Mouse (Mus musculus): ENCODE measurements around the gene Akap1.
A peak's percentile ranks its signal among the peaks of the same experiment; 100 is the strongest.

The Akap1 gene

DNA sequence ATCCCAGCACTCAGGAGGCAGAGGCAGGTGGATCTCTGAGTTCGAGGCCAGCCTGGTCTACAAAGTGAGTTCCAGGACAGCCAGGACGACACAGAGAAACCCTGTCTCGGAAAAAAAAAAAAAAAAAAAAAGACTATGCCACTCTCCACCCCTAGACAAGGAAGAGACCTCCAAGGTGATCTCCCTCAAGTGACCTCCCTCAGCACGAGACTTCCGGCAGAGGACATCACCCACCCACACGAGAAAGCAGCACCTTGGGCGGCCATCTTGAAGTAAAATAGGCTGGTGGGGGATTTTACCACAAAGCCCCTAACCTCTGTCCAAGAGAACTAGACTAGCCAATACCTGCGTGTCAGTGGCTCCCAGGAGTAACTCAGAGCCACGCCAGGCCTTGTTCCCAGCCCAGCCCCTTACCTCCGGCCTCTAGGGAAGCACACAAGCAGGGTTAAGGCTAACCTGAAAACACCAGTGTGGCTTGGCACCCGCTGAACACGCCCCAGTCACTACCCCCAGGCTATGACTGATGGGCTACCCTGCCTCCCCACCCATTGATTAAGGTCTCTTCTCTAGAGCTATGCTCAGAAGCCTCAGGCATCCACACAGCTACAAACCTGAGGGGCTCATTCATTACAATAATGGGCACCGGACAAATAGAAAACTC, 21.9 kb downstream of the Akap1 start:
- no peak for DNase-seq (ENCODE audit: low spot score)

DNA sequence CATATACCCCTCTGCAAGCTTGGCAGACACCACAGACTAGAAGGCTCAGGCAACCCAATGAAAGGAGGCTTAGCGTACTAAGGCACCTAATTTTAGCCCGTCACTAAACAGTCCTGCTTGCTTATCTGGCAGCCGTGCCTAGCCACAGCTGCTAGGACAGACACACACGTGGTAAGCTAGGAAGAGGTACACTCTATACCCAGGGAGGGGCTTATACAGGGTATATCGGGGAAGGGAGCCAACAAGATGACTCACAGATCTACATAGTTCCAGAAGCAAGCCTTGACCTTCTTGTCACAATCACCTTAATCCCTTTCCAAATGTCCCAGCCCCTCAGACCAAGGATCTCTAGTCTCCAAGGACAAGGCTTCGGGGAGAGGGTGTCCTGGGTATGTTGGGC, 23.0 kb downstream of the Akap1 start:
- no peak for DNase-seq (ENCODE audit: low spot score)

DNA sequence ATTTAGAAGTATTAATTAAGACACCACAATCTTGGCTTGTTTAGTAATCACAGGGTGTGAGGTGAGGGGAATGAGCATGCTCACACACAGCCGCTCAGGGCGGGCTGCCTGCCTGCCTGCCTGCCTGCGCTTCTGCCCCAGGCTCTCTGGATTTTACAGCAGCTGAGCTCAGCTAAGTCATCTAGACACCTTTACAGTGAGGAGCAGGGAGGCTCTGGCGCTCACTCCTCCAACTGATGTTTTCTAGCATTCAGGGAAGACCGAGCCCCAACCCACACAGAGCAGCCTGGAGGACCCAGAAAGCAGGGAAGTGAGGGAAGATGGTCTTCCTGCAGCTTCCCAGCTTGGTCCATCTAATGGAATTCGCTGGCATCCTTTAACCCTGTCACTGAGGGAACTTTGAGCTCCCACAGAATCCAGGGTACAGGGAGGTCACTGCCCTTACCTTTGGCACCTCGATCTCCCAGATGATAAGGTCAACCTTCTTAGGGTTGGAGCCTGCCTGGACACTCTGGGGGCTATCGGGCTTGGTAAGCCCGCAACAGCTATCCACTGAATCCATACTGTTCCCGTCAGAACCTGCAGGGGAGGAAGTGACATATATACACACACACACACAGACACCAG, 23.5 kb downstream of the Akap1 start:
- DNase-seq (ENCODE audit: low spot score) = no peak

DNA sequence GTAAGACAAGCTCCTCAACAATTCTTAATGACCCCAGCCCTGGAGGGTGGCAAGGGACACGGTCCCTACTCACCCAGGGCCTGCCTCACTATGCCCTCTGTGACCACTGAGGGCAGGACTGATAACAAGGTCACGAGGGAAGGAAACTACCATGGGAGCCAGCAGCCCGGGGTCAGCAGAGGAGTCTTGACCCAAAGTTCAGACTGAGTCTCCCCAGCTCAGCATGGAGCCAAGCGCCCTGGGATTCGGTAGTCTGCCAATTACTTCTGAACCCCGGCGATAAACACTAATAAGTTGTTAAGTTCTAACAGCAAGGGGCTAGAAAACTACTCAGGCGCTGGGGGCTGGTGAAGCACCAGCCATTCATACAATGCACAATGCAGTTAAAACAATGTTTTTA, 24.1 kb downstream of the Akap1 start:
- DNase-seq (ENCODE audit: low spot score) = no peak

DNA sequence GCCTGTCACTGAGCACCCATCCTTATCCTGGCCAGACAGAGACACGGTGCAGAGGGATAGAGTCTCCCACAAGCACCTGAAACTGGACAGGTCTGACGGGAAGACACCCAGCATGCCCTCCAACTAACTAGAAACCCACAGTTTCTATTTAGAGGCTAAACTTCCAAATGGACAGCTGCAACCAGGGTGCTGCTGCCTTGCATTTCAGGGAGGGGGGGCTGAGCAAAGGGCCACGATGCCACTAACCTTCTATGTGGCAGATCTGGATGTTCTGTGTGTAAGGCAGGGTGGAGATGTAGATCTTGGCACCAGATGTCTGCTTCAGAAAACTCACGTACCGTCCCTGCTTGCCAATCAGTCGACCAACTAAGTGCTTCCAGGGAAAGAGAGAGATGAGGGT, 25.0 kb downstream of the Akap1 start:
- DNase-seq (ENCODE audit: low spot score) = no peak

DNA sequence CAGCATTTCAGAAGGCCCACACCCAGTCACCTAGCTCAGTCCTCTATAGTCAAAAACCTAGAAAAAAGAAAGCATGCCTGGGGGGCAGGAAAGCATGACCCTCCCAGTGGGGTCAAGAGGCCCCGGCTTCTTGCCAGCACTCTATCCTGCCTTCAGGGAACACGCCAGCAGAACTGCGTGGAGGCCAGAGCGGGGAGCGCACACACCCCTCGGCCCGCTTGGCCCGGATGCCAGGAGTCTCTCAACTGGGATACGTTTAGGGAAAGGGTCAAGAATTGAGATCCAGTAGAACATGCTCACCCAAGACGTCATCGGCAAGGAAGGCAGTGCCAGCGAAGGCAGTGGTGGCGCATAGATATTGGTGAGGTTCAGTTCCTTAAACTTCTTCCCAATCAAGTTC, 25.8 kb downstream of the Akap1 start:
- DNase-seq (ENCODE audit: low spot score) = peak; percentile 84

DNA sequence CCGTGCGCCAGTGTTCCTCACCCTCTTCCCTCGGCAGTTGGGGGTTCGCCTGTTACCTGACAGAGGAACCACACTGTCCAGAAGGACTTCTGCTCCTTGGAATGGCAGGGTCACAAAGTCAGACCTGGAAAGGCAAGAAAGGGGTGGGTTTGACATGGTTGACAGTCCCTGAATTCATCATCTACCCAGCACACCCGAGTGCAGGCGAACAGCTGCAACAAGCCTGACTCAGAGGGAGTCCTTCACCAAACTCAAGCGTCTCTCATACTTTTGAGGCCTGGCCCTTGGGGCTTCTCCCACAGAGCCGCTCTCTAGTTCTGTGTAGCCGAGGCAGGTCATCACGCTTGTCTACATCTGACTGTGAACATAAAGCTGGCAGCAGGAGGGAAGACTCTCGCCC, 29.8 kb downstream of the Akap1 start:
- DNase-seq (ENCODE audit: low spot score) = no peak

DNA sequence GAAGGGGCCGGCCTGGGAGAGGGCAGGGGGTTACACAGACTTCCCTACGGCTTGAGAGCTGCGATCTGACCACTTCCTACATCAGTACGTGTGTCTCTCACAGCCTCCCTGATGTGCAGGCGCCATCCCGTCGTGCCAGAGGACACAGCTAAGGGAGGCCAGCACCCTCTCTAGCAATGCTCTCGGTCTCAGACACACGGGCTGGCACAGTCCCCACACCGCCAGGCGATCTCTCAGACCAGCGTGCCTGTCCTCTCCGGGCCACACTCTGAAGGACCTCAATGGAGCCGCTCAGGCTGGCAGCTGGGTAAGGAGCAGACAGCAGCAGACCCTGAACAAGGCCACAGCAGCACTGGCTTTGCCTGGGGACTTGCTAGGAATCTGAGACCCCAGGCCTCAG, 30.3 kb downstream of the Akap1 start:
- DNase-seq (ENCODE audit: low spot score) = no peak

DNA sequence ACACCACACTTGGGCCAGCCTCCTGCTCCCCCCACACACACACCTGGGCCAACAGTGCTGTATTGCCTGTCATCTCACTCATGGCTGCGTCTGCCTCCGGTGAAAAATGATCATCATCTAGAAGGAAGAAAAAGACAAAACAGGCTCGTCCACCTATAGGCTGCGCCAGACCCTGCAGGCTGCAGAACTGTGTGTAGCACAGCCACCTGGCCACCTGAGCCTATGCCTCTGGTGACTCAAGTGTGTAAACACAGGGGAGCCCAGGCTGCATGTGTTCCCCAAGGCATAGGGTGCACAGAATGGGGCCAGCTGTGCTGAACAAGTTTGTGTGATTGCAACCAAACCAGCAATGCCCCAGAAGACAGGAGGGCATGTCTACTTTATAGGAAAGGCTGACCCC, 31.3 kb downstream of the Akap1 start:
- DNase-seq (ENCODE audit: low spot score) = no peak

DNA sequence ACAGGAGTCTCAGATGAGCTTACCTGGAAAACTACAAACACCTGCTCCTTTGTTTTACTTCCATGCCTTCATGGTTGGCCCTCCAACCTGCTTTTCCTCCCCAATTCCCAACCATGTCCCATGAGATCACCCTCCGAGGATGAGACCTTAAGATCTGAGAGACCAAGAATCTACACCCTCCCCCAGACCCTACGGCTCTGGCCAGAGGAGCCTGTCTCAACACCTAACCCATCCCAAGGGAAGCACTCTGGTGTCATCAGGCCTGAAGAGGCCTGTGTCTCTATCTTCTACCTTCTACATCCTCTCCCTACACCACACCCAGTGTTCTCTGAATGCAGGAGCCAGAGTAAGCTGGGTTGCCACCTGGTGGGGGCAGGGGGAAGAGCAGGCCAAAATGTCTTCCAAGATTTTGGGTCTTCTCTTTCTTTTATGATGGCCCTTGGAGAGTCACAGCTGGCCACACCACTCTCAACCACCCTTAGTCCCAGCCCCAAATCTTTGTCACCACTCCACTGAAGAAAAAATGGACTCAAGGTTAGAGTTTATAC, 34.1 kb downstream of the Akap1 start:
- peak; percentile 53 for DNase-seq (ENCODE audit: low spot score)

DNA sequence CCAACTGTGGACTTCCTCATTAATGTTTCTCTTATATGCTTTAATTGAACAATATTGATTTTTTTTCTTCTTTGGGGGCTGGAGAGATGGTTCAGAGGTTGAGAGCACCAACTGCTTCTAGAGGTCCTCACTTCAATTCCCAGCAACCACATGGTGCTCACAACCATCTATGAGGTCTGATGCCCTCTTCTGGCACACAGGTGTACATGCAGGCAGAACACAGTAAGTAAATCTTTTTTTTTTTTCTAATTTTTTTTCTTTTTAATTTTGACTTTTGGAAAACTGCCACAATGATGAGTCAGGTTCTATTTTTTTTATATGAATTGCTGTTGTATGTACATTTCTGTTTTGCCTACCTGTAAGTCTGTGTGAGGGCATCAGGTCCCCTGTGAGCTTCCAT, 35.9 kb downstream of the Akap1 start:
- no peak for DNase-seq (ENCODE audit: low spot score)

DNA sequence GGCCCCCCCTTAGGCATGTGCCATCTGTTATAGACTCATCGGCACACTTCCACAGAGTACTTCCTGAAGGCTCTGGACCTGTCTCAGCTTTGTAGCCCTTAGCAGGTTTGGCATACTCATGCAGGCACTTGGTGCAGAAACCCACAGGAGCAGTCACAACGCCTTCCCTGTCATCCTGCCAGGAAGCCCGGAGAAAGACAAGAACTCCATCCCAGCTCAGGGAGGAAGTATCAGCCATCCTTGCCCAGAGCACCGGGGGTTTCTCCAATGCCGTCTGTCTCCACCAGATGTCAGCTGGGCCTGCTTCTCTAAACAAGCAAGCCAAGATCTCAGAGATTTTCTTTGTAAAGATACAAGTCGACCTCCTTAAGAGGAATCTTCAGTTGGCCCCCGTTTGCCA, 38.5 kb downstream of the Akap1 start:
- no peak for DNase-seq (ENCODE audit: low spot score)

DNA sequence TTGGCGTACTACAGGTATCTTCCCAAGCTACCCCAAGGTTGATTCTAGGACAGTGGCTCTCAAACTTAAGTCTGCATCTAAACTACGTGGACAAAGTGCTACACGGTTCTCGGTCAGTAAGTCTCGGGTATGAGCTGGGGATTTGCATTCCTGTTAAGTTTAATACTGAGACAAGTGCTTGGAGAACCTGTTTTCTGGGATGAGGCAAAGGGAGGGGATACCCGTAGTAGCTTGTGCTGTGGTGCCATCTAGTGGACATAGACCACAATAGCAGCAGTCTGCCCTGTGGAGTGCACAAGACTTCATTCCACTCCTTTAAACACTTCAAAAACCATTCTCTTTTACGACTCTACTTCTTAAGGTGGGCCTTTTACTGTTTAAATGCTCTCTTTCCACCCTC, 41.4 kb downstream of the Akap1 start:
- peak; percentile 91 for DNase-seq (ENCODE audit: low spot score)

DNA sequence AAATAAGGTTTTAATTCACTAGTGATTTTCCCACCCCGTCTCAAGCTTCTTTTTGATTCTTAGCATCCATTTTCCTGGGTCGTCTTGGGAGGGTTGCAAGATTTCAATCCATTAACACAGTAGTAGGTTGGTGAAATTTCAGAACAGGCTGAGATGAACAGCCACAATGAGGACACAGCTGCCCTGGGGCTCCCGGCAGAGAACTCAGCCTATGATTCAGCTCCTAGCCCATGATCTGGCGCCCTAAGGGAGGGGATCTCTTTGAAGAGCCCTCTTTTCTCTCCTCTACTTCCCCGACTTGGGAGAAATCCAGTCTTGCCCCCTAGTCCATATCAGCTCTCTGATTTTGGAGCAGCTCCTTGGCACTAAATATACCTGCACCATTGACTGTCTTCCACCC, 41.9 kb downstream of the Akap1 start:
- DNase-seq (ENCODE audit: low spot score) = no peak

DNA sequence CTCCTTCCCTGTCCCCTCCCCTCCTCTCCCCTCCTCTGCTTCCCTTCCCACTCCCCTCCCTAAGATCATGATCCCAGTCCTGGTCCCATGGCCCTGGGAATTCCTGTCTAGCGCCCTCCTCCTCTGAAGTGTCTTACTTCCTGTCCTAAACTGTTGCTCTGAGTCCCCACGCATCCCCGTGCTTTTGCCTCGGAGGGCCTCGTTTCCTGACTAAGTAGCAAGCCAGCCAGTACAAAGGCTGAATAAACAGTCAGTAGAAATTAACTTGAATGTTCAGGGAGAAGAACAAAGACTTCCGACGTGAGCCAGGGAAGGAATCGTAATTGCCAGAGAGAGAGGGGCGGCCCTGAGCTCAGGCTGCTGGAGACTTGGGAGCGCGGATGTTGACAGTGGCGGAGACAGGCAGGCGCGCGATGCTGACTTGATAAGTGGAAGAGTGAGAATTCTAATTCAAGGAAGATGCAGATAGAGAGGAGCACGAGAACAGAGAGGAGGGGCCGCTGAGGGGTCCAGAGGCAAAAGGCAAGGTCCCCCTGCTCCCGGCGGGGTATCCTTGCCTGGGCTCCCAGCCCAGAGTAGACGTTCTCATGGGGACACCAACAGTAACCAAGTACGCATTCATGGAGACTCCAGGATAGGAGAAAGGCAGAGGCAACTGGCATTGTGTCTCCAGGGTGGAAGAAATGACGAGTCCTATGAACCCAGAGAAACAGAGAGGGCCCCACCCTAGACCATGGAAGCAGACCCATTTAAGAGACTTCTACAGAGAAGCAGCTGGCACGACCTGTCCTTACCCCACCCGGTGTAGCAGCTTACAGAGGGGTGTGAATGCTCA, 43.4 kb downstream of the Akap1 start:
- DNase-seq (ENCODE audit: low spot score) = no peak

DNA sequence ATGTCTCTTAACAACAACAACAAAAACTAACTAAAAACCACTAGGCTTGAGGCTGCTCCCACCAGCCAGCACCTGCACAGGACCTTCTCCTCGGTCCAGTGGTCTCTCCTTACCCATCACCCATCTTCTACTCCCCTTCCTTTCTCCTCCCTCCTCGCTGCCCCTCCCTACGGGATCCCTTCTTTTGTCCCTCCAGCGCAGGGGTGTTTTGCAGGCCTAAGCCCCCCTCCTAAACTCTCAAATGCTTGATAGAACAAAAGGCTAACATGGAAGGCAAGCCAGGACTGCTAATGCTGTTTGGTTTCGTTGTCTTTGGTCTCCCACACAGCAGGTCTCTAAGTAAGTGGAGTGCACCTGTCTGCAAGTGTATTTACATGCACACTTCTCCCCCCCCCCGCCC, 44.1 kb downstream of the Akap1 start:
- no peak for DNase-seq (ENCODE audit: low spot score)

DNA sequence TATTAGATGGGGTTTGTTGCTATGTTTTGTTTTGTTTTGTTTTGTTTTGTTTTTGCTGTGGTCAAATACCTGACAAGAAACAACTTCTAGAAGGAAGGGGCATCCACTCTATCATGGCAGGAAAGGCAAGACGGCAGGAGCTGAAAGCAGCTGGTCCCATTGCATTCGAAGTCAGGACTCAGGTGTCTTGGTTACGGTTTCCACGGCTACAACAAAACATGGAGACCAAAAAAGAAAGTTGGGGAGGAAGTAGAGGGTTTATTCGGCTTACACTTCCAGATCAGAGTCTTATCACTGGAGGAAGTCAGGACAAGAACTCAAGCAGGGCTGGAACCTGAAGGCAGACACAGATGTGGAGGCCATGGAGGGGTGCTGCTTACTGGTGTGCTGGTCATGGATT, 47.3 kb downstream of the Akap1 start:
- DNase-seq (ENCODE audit: low spot score) = no peak

DNA sequence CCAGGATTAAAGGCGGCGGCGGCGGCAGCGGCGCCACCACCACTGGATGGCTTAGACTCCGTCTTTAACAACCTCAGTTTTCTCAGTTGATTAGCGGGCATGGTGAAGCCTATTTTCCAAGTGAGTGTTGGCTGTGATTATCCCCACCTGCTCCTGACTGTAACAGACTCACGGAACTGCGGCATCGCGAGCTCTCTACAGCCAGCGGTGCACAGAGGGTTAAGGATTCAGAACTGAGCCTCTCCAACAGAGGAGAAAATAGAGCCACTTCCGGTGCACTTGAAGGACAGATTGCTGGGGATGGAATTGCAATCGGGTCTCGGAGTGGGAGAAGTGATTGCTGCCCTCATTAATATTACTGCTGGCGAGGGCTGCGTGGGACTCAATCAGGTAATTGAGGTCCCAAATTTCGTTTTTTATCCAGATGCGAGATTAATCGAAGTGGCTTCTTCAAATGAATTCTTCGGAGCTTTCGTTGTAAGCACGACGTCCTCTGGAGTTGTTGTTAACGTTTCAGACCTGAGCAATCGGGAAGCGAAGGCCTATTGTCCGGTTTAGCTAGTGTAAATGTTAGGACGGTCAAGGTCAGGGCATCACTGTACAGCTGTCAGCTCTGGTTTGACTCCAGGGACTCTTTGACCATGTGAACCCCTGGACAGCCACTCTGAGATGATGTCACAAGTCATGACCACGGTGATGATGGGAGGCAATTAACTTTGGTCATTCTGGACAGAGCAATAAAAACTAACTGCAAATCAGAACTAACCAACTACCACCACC, 61.0 kb downstream of the Akap1 start:
- no peak for DNase-seq (ENCODE audit: low spot score)

DNA sequence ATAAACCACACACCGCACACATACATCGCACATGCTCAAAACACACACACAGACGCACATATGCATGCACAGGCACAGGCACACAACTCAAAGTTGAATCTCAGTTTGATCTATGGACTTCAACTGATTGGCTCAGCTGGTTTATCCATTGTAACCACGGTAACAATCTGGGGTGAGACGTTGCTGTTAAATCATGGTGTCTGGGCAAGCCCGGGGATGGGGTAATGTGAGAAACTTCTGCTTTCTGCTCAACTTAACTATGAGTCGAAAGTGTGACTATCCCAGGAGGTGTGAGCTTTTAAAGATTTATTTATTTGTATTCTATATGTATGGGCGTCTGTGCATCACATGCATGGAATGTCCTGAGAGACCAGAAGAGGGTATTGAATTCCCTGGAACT, 68.2 kb downstream of the Akap1 start:
- DNase-seq (ENCODE audit: low spot score) = no peak

DNA sequence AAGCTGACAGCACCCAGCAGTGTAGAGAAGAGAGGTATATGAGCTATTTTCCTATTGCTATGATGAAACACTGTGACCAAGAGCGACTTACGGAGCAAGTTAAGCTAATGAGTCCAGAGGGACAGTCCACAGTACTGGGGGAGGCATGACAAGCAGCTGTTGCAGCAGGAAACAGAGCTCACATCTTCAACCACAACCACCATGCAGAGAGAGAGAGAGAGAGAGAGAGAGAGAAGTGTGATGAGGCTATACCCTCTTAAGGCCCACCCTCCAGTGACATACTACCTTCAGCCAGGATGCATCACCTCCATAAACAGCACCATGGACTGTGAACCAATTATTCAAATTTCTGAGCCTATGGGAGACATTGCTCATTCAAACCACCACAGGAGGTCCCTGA, 74.5 kb downstream of the Akap1 start:
- no peak for DNase-seq (ENCODE audit: low spot score)

DNA sequence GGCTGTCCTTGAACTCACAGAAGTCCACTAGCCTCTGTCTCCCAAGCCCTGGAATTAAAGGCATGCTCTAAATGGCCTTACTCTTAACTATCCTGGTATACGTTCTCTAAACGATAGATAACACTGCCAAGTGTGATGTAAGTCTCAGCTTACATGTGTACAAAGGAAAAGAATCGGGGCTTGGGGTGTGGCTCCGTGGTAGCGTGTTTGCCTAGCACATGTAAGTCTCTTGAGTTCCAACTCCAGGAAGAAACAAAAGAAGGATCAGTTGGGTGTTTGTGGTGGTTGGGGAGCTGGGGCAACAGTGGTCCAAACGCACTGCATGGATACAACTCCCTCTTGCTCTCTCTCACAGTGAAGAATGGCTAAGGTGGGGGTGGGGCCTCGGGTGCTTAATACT, 77.6 kb downstream of the Akap1 start:
- no peak for DNase-seq (ENCODE audit: low spot score)

DNA sequence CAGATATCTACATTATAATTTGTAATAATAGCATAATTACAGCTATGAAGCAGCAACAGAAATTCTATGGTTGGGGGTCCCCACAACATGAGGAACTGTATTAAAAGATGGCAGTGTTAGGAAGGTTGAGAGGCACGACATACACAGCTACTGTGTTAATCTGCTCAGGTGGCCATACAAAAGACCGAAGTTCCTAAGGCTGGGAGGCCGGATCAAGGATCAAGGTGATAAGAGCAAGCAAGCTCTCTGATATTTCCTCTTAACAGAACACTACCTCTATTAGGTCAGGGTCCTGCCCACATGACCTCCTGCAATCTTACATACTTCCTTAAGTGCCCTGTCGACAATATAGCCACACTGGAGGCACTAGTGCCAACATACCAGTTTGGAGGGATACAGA, 80.9 kb downstream of the Akap1 start:
- DNase-seq (ENCODE audit: low spot score) = no peak

Data from adipocyte (in vitro differentiated cells).